Mouse (Mus musculus) liver, embryonic 11.5 days (tissue): Measurements from ENCODE around the gene Fbxw8. TPM values are rescaled to one million over a fixed set of nuclear protein-coding genes. Genes with fewer than 3 reads are reported as not detected.

Experiments
- ATAC-seq: fragments of 200-750 bp; cut with Nextera tagmentation; replicated peaks from 2 replicates; pipeline ENCODE4 v1.8.0; 2017; ENCODE audit warnings: moderate number of reproducible peaks, mild to moderate bottlenecking, moderate TSS enrichment, moderate library complexity; ENCODE audit not compliant: low FRiP score
- DNase-seq: peaks from one replicate; pipeline ENCODE4 v3.0.0-alpha.2; 2017; ENCODE audit warnings: low spot score
- H3K27ac ChIP-seq: fragments of 300-500 bp; sonication (generic); 2 replicates; pipeline ENCODE4 v1.5.1; 2014; ENCODE audit warnings: mild to moderate bottlenecking, low read depth, low read length, control low read depth
- H3K27me3 ChIP-seq: fragments of 300-500 bp; sonication (generic); replicated peaks from 2 replicates; pipeline ENCODE4 v1.6.1; 2014; ENCODE audit warnings: low read length, mixed read lengths; ENCODE audit not compliant: control insufficient read depth, insufficient read depth
- H3K36me3 ChIP-seq: fragments of 300-500 bp; sonication (generic); 2 replicates; pipeline ENCODE4 v1.6.1; 2014; ENCODE audit warnings: mild to moderate bottlenecking, low read length, moderate library complexity, mixed read lengths; ENCODE audit not compliant: control insufficient read depth, insufficient read depth
- H3K4me1 ChIP-seq: fragments of 300-500 bp; sonication (generic); replicated peaks from 2 replicates; pipeline ENCODE4 v1.6.1; 2014; ENCODE audit warnings: low read length, mixed read lengths; ENCODE audit not compliant: control insufficient read depth, insufficient read depth
- H3K4me2 ChIP-seq: fragments of 300-500 bp; sonication (generic); 2 replicates; pipeline ENCODE4 v1.6.1; 2014; ENCODE audit warnings: mild to moderate bottlenecking, control low read depth, moderate library complexity
- H3K4me3 ChIP-seq: fragments of 300-500 bp; sonication (generic); 2 replicates; pipeline ENCODE4 v1.5.1; 2014; ENCODE audit warnings: low read depth, low read length, control low read depth
- H3K9ac ChIP-seq: fragments of 300-500 bp; sonication (generic); 2 replicates; pipeline ENCODE4 v1.6.1; 2014; ENCODE audit warnings: low read depth, low read length, control low read depth
- H3K9me3 ChIP-seq: fragments of 300-500 bp; sonication (generic); 2 replicates; pipeline ENCODE4 v1.6.1; 2016; ENCODE audit warnings: low read length, inconsistent platforms, mixed read lengths; ENCODE audit not compliant: control insufficient read depth
- WGBS: fragments of 180-500 bp; shearing (Covaris S2); extraction: QIAGEN DNeasy Blood & Tissue Kit; methylation state at CpG from one replicate; pipeline ENCODE4 v1.1.7; 2014; 5-methylcytosine and 5-hydroxymethylcytosine counted together
- polyA plus RNA-seq: library from polyadenylated mRNA; unstranded; fragments of >200 nt; fragmentation: Nextera tagmentation; extraction: Ambion mirVana; gene quantifications from 2 replicates; pipeline ENCODE4 v1.2.1, GENCODE M21; 2014

Fbxw8 gene
- polyA plus RNA-seq, 1 experiment from 2014 or later = 17.0 TPM

- ATAC-seq = no peak
- Histone ChIP-seq H3K4me2 (no peak overlapping the region), H3K27ac (no peak overlapping the region), H3K4me3 (no peak overlapping the region), H3K27me3 (no peaks in the 10 kb centered on the region), H3K4me1 (no peaks in the 10 kb centered on the region; the same call in 1 of the 2 replicates), H3K9me3 (no peaks in the 10 kb centered on the region), H3K9ac (no peak overlapping the region), H3K36me3 (peaks cover 11% of the 10 kb centered on the region)
- WGBS = 66% methylated on average over 10 of the region's 10 CpGs
- DNase-seq = no peak
These were observed 32.2 kb downstream of the Fbxw8 start for GRCm38 (mm10) chr5:118123096-118123495.

DNA sequence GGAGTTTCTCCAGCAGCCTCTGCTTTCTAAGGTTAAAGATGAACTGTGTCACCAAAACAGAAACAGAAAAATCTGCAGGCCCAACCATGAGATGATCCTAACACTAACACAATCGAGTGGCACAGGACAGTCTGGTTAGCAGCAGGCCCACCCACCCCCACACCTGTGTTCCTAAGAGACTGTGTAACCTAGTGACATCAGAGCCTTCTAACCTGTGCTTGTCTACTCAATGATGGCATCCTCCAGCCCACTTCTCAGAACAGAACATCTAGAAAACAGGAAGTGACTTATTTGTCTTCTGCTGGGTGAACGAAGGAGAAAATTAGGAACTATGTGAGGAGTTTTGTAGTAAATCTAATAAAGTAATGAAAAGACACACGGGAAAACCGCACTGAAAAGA is 33.3 kb downstream of the Fbxw8 start:
- Histone ChIP-seq H3K4me2 (no peak overlapping the region), H3K27me3 (no peaks in the 10 kb centered on the region), H3K9me3 (no peaks in the 10 kb centered on the region), H3K4me3 (no peak overlapping the region), H3K4me1 (no peaks in the 10 kb centered on the region; the same call in 1 of the 2 replicates), H3K27ac (no peak overlapping the region), H3K36me3 (peaks cover 8% of the 10 kb centered on the region; the same call in 1 of the 2 replicates), H3K9ac (no peak overlapping the region)
- no peak for DNase-seq
- ATAC-seq = no peak
- WGBS = 88% methylated on average over 4 of the region's 4 CpGs

DNA sequence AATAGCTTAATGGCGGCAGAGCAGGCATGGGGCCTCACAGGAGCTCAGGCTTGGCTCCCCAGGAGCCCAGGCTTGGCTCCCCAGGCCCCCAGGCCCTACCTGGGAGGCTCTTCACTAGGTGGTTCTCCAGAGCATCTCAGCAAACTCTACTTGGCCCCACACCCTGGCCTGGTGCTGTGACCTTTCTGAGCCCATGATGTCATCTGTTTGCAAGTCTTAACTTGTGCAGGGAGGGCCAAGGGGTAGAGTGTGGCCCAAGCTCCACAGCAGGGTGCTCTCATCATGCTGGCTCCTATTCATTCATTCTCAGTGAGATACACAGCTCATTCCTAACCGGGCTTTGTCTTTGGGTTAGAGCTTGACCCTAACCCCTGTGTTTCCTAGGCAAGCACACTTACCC is 34.6 kb downstream of the Fbxw8 start:
- DNase-seq (no peak), ATAC-seq (no peak)
- no peaks in the 10 kb centered on the region for H3K27me3 ChIP-seq
- no peak overlapping the region for H3K4me2 ChIP-seq
- H3K36me3 ChIP-seq = peaks cover 4% of the 10 kb centered on the region; the same call in 1 of the 2 replicates
- H3K4me3 ChIP-seq = no peak overlapping the region
- H3K9ac ChIP-seq = no peak overlapping the region
- H3K27ac ChIP-seq = no peak overlapping the region
- 67% methylated on average over 2 of the region's 2 CpGs for WGBS
- H3K4me1 ChIP-seq = no peaks in the 10 kb centered on the region; the same call in 1 of the 2 replicates
- H3K9me3 ChIP-seq = no peaks in the 10 kb centered on the region

DNA sequence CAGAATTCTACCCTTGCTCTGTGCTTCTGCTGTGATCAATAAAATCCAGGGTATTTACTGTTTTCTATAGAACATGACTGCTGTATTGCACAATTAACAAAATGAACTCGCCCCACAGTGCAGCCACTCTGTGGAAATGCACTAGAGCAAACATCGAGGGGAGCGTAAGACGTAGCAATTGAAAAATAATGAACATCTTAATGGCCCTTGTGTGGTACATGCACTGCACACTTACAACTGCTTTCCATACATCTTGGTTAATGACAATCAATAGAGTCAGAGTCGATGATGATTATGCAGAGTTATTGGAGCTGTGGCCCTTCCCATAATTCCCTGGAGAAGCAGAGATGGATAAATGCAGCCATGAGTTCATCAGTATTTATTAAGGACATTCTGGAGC is 36.3 kb downstream of the Fbxw8 start:
- WGBS = 93% methylated on average over 5 of the region's 5 CpGs
- DNase-seq (no peak), ATAC-seq (no peak)
- Histone ChIP-seq H3K36me3 (no peaks in the 10 kb centered on the region; the same call in 1 of the 2 replicates), H3K9me3 (no peaks in the 10 kb centered on the region), H3K27me3 (no peaks in the 10 kb centered on the region), H3K9ac (no peak overlapping the region), H3K4me3 (no peak overlapping the region), H3K4me1 (no peaks in the 10 kb centered on the region; the same call in 1 of the 2 replicates), H3K27ac (no peak overlapping the region), H3K4me2 (no peak overlapping the region)

GRCm38 (mm10) chr5:118118351-118118750 is 36.9 kb downstream of the Fbxw8 start:
- Histone ChIP-seq H3K36me3 (no peaks in the 10 kb centered on the region; the same call in 1 of the 2 replicates), H3K4me1 (no peaks in the 10 kb centered on the region; the same call in 1 of the 2 replicates), H3K27me3 (no peaks in the 10 kb centered on the region), H3K9me3 (no peaks in the 10 kb centered on the region), H3K4me3 (no peak overlapping the region), H3K4me2 (no peak overlapping the region), H3K9ac (no peak overlapping the region), H3K27ac (no peak overlapping the region)
- DNase-seq (no peak), ATAC-seq (no peak)
- WGBS = 88% methylated on average over 3 of the region's 3 CpGs

- H3K4me1 ChIP-seq = no peaks in the 10 kb centered on the region
- H3K4me3 ChIP-seq = no peak overlapping the region
- 88% methylated on average over 13 of the region's 13 CpGs for WGBS
- no peak overlapping the region for H3K27ac ChIP-seq
- H3K9me3 ChIP-seq = no peaks in the 10 kb centered on the region
- no peak overlapping the region for H3K9ac ChIP-seq
- ATAC-seq (no peak), DNase-seq (no peak)
- no peak overlapping the region for H3K4me2 ChIP-seq
- H3K27me3 ChIP-seq = no peaks in the 10 kb centered on the region
- H3K36me3 ChIP-seq = peaks cover 14% of the 10 kb centered on the region; the same call in 1 of the 2 replicates
These were observed 41.6 kb downstream of the Fbxw8 start for GRCm38 (mm10) chr5:118113617-118114016.

GRCm38 (mm10) chr5:118113043-118113442 is 42.2 kb downstream of the Fbxw8 start:
- DNase-seq (no peak), ATAC-seq (no peak)
- Histone ChIP-seq H3K4me1 (no peaks in the 10 kb centered on the region), H3K36me3 (peaks cover 14% of the 10 kb centered on the region; the same call in 1 of the 2 replicates), H3K9me3 (no peaks in the 10 kb centered on the region), H3K4me2 (no peak overlapping the region), H3K27me3 (no peaks in the 10 kb centered on the region), H3K4me3 (no peak overlapping the region), H3K9ac (no peak overlapping the region), H3K27ac (no peak overlapping the region)
- WGBS = 93% methylated on average over 7 of the region's 7 CpGs

DNA sequence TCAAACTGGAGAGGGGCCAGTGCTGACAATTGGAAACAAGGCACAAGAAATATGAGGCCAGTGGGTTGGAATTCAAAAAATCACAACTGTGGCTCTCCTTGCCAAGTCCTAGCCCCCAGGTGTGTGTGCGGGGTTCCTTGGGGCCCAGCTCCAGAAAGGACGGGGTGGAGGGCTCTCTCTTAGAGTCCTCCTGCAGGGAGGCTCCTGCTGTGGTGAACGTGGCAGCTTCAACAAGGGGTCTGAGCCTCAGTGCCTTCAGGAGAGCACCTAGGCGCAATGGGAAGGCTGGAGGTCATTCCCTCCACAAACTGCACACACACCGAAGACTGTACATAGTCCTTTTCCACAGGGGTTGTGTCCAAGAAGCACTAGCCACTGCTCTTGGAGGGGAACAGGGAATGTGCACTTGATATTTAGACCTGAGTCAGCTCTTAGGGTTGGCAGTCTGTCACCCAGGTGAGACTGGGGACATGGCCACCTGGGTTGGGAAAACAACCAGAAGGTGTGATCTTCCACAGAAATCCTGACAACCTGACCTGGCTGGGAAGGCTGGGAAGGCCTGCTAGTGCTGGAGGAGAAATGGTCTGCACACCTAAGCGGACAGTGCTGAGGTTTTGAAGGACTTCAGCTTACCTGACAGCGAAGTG is 46.3 kb downstream of the Fbxw8 start:
- H3K4me3 ChIP-seq = no peak overlapping the region
- ATAC-seq = no peak
- no peaks in the 10 kb centered on the region for H3K4me1 ChIP-seq
- no peaks in the 10 kb centered on the region for H3K9me3 ChIP-seq
- H3K4me2 ChIP-seq = no peak overlapping the region
- DNase-seq = no peak
- peaks cover 16% of the 10 kb centered on the region; the same call in 1 of the 2 replicates for H3K36me3 ChIP-seq
- H3K27ac ChIP-seq = no peak overlapping the region
- no peaks in the 10 kb centered on the region for H3K27me3 ChIP-seq
- H3K9ac ChIP-seq = no peak overlapping the region
- 91% methylated on average over 7 of the region's 7 CpGs for WGBS
